In the genomic region with DNA sequence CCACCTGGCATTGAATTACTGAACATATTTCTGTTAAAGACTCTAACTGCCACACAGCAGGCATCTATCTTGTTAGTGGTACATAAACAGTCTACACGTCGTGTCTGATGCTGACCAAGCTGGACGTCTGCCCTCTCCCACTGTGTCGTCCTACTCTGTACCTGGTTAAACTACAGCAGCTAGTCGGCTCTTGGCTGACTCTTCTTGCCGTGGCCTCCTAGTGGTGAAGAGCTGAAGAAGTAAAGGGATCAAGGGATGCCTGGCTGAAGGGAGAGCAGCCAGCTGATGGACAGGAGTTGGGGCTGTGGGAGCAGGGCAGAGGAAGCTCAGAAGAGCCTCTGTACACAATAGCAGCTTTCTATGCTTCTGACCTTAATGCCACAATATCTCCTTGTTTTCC, we compare ENCODE assay signal across 8 mouse cellular contexts. TPM values are rescaled to one million over a fixed set of nuclear protein-coding genes. Genes with fewer than 3 reads are reported as not detected.
DNase-seq lines count a peak whose midpoint lies in the region; ATAC-seq and TF ChIP-seq lines count a peak whose summit lies in the region.
"Had no signal": no experiment of that assay in that cellular context is flagged by ENCODE, and none has a peak within 500 bp of the region (broad histone marks: within the 10 kb centered on the region; RNA-seq: fewer than 3 reads in every experiment).

No protein-coding gene starts in this region.

- H3K27ac ChIP-seq in left cerebral cortex, adult 2 months, result no peak overlapping the region
- H3K27ac ChIP-seq in MEL (ENCODE audit: control insufficient read depth, low read depth, low read length), result no peak overlapping the region
- H3K27ac ChIP-seq in liver, postnatal 0 days (ENCODE audit: low read depth), result no peak overlapping the region

- no peak for ATAC-seq in liver, postnatal 0 days

- no peaks in the 10 kb centered on the region for H3K9me3 ChIP-seq in MEL (replicated peaks; ENCODE audit: insufficient read depth, low read length)
- no peaks in the 10 kb centered on the region for H3K9me3 ChIP-seq in liver, postnatal 0 days (ENCODE audit: low read length)

- no peaks in the 10 kb centered on the region for H3K4me1 ChIP-seq in MEL (ENCODE audit: control insufficient read depth in 1 of 2, insufficient read depth in 2 of 2, low read length in 2 of 2)
- no peaks in the 10 kb centered on the region for H3K4me1 ChIP-seq in liver, postnatal 0 days (ENCODE audit: insufficient read depth)

- no peak overlapping the region for H3K9ac ChIP-seq in MEL (ENCODE audit: control insufficient read depth, low read depth, low read length, poor library complexity, severe bottlenecking)
- H3K9ac ChIP-seq in liver, postnatal 0 days (replicated peaks), result no peak overlapping the region

- no peak overlapping the region for H3K4me2 ChIP-seq in liver, postnatal 0 days (ENCODE audit: low read depth, low read length)

- H3K36me3 ChIP-seq in MEL (ENCODE audit: control insufficient read depth in 1 of 2, insufficient read depth in 2 of 2, low read length in 2 of 2), result no peaks in the 10 kb centered on the region
- no peaks in the 10 kb centered on the region for H3K36me3 ChIP-seq in liver, postnatal 0 days (replicated peaks; ENCODE audit: insufficient read depth, low read length)

- TF ChIP-seq RAD21 in MEL (IDR thresholded peaks at IDR 0.05; ENCODE audit: low read depth, low read length), result peak; percentile 24

- no peaks in the 10 kb centered on the region for H3K79me2 ChIP-seq in MEL (ENCODE audit: control insufficient read depth, insufficient read depth, low read length, poor library complexity)

- TF ChIP-seq EP300 in MEL (IDR thresholded peaks at IDR 0.05; ENCODE audit: low read depth in 1 of 2, low read length in 2 of 2), result no peak
- no peak for TF ChIP-seq EP300 in liver, postnatal 0 days (IDR thresholded peaks at IDR 0.05; ENCODE audit: low read depth)

- H3K4me3 ChIP-seq in left cerebral cortex, adult 2 months, result no peak overlapping the region
- no peak overlapping the region for H3K4me3 ChIP-seq in MEL (ENCODE audit: control insufficient read depth in 1 of 2, insufficient read depth in 1 of 2, low read depth in 2 of 2, low read length in 2 of 2)
- no peak overlapping the region for H3K4me3 ChIP-seq in liver, postnatal 0 days (ENCODE audit: low read depth, low read length)

- no peak for DNase-seq in left cerebral cortex, adult 2 months (ENCODE audit: extremely low spot score in 1 of 2, low spot score in 2 of 2)
- no peak for DNase-seq in left cerebral cortex, postnatal 25 days (ENCODE audit: low spot score in 2 of 2)
- peak; percentile 36 for DNase-seq in MEL (ENCODE audit: low read depth, low spot score)
- peak; percentile 33 for DNase-seq in brain, adult 2 months (ENCODE audit: low read depth, low spot score)
- DNase-seq in liver, postnatal 0 days, result peak; percentile 21
- no peak for DNase-seq in left cerebral cortex, adult 9 months (ENCODE audit: low spot score in 2 of 2)
- DNase-seq in frontal cortex, postnatal 10 days (ENCODE audit: low spot score in 2 of 2), result no peak

- intact Hi-C loops in left cerebral cortex, adult 2 months (cut with DNase I), result no loop called here
- intact Hi-C loops in left cerebral cortex, postnatal 25 days (cut with DNase I), result no loop called here

- no peak for TF ChIP-seq POLR2A in MEL (IDR thresholded peaks at IDR 0.05; ENCODE audit: control insufficient read depth in 1 of 2, insufficient read depth in 1 of 2, low read depth in 1 of 2, low read length in 2 of 2, poor library complexity in 1 of 2)

- TF ChIP-seq CTCF in left cerebral cortex, adult 2 months (IDR thresholded peaks at IDR 0.05), result peak; percentile 52
- TF ChIP-seq CTCF in MEL (IDR thresholded peaks at IDR 0.05 in 2 of 3, conservative IDR thresholded peaks at IDR 0.05 in 1 of 3; ENCODE audit: control insufficient read depth in 1 of 3, insufficient read depth in 1 of 3, low read depth in 2 of 3, low read length in 3 of 3, poor library complexity in 1 of 3, severe bottlenecking in 1 of 3), result peak; percentile 37 to 56 (median 52)
- peak; percentile 67 for TF ChIP-seq CTCF in liver, postnatal 0 days (IDR thresholded peaks at IDR 0.05; ENCODE audit: low read depth)

- WGBS in liver, postnatal 0 days (ENCODE audit: insufficient replicate concordance), result 29% methylated on average over 6 of the region's 6 CpGs

- peaks cover 0 to 2% of the 10 kb centered on the region in 2 experiments; a peak in 2 of 4 replicates for H3K27me3 ChIP-seq in MEL (ENCODE audit: control insufficient read depth in 1 of 2, insufficient read depth in 2 of 2, low read length in 2 of 2)
- H3K27me3 ChIP-seq in liver, postnatal 0 days (ENCODE audit: insufficient read depth, low read length), result no peaks in the 10 kb centered on the region

TF ChIP-seq in MEL, 35 proteins besides CTCF, POLR2A, EP300 and RAD21:
- peak; percentile 45 for TF ChIP-seq SMC3 (IDR thresholded peaks at IDR 0.05; ENCODE audit: low read depth, low read length)
- TF ChIP-seq TCF12 (IDR thresholded peaks at IDR 0.05; ENCODE audit: low read depth, low read length), result no peak
- 0 out of 2 replicates have a peak, but pooled peaks have one; percentile 14 for TF ChIP-seq ZC3H11A (IDR thresholded peaks at IDR 0.05; ENCODE audit: low read depth, low read length)

RNA-seq across cellular contexts. Expression of gene Il1b, which starts 22.6 kb away (rescaled TPM):
- 1 to 10 TPM in 1 of 2 experiments, under 1 TPM in 1; 0.42 to 1.1 TPM for total RNA-seq in left cerebral cortex, adult 2 months (2021)
- total RNA-seq in left cerebral cortex, postnatal 25 days (2021), result not detected
- 0.12 and 0.20 TPM in 2 replicates for total RNA-seq in MEL (2012; rRNA removed)
- under 1 TPM in 1 of 2 experiments, not detected in 1; 0.26 TPM for polyA plus RNA-seq in MEL (2012; ENCODE audit: insufficient read depth in 1 of 2, insufficient read length in 2 of 2, low read depth in 1 of 2, low replicate concordance in 2 of 2, missing spikeins in 1 of 2)
- polyA plus RNA-seq in liver, postnatal 0 days (2015; fragmentation: Nextera tagmentation; extraction: Ambion mirVana), result 1.3 TPM in 2 replicates
- polyA plus RNA-seq: lung, embryonic 16.5 days had no signal

Comparison
In these comparisons a context has a peak if more than half of its experiments do, and no peak if none do; other contexts are left out.
1. DNase-seq: peak in MEL (single experiment), brain, adult 2 months (single experiment) and liver, postnatal 0 days (single experiment); none in left cerebral cortex, adult 2 months (0 of 2), left cerebral cortex, postnatal 25 days (0 of 2), left cerebral cortex, adult 9 months (0 of 2) and frontal cortex, postnatal 10 days (0 of 2).
2. Peak in every context shown above with its lines, with median percentiles within 50 percentile points of each other: CTCF ChIP-seq.